Mouse (Mus musculus): Measurements from ENCODE around the gene Ypel1.

The Ypel1 gene

GRCm38 (mm10) chr16:17069511-17070443 is at the start of gene Ypel1:
TSS of gene Ypel1 (plus strand) at chr16:17069696.
- DNase-seq (ENCODE audit: low spot score): peak; percentile 94

DNA sequence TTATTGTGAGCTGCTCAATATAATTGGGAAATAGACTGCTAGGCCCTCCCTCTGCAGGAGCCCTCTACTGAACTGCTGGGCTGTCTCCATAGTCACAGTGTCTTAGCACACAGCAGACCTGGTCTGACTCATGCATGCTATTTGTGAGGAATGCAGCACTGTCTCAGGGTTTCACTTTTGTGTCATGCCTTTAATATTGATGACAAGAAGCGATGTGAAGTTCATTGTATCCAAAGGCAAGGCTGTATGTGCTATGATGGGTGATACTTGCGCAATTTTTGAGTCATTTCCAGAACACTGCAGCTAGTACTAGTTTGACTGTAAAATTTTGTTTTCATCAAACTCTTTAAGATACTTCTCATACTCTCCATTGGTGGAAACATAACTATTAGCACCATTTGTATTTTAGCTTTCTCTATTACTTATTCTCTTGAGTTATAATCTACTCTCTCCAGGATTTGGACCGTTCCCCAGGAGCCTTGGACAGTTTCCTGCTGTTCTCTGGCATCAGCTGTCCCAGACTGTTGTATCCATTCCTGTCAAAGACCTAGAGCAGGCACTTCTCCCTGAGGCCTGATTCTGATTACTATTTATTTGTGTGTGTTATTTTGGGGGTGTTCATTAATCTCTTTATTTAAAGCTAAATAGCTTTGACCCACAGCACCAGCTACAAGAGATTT is 44.9 kb upstream of the Ypel1 start:
- DNase-seq (ENCODE audit: low spot score): no peak

DNA sequence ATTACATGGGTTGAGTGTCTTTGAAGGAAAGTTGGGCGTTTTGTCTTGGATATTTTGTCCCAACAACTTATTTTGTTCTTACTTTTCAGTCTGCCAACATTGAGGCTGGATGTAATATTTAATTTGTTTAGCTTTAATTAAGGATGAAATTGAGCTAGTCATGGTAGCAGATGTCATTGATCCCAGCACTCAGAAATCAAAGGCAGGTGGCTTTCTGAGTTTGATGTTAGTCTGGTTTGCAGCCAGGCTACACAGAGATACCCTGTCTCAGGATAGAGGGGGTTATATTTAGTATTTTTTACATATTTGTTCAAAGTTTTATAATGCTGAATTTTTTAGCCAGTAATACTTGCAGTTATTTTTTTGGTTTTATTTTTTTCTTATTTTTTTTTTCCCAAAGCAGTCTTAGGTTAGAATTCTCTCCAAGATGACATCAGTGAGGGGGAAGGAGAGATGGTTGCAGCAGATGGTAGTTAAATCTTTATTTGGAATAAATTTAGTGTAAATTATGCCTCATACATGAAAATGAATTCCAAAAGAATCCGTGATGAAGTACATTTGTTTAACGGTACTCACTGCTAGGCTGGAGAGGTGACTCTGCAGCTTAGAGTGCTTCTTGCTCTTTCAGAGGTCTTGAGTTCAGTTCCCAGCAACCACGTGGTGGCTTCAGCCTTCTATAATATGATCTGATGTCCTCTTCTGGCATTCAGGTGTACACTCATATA is 39.4 kb upstream of the Ypel1 start:
- no peak for DNase-seq (ENCODE audit: low spot score)

GRCm38 (mm10) chr16:17033754-17034153 is 35.7 kb upstream of the Ypel1 start:
- no peak for DNase-seq (ENCODE audit: low spot score)

DNA sequence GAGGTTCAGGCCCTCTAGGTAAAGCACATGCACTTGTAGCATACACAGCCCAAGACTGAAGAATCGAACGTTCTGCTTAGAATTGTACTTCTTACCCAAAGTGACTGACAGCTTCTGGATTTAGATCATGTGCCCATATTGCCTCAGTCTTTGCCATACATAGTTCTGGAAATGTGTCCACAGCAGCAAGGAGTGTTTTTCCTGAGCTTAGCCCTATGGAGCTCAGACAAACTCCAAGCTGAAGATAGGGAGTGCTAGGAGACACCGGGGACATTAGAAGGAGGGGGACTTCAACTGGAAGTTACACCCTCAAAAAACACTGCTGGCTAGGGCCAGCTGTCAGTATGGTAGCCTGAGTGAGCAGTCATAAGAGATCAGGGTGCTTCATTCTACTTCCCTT is 28.8 kb upstream of the Ypel1 start:
- DNase-seq (ENCODE audit: low spot score): no peak

DNA sequence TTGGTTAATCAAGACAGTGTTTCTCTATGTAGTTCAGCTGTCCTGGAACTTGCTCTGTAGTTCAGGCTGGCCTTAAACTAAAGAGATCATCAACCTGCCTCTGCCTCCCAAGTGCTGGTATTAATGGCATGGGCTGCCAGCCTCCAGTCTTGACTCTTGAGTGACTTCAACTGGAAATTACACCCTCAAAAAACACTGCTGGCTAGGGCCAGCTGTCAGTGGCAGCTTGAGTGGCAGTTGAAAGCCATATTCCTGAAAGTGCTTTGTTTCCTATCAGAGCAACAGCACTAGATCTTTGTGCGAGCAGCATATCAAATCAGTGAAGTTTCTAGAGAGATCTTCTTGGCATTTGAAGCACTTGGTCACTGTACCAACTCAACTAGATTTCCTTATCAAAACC is 28.1 kb upstream of the Ypel1 start:
- DNase-seq (ENCODE audit: low spot score): no peak

DNA sequence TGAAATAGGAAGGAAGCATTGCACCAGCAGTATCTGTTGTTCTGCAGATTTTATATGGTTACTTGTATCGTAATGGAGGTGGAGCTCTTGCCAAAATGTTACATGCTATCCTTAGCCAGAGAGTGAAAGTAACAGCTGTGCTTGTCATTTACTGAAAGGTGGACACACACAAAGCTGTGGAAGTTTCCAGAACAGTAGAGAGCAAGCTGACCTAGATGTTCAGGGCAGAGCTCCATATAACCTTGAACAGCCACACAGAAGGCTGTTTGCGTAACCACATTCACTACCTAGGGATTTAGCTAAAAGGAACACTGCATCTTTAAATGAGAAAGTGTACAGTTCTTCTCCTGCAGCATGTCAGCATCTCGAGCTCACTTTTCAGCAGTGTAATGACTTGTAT is 25.2 kb upstream of the Ypel1 start:
- no peak for DNase-seq (ENCODE audit: low spot score)

DNA sequence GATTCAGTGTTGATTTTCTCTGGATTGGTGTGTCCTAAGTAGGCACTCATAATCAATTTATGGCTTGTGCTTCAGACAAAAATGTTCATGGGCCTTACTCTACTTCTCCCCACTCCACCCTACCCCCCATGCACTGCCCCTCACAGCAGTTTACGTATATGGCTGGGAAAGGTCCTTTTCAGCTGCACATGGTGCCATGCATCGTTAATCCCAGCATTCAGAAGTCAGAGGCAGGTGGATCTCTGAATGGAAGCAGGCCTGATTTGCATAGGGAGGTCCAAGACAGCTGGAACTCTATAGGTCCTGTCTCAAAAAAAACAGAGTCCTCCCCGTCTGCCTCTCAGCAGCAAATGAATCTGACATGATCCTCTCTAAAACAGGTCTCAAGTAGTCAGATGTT is 24.2 kb upstream of the Ypel1 start:
- no peak for DNase-seq (ENCODE audit: low spot score)

GRCm38 (mm10) chr16:17049886-17050285 is 19.6 kb upstream of the Ypel1 start:
- no peak for DNase-seq (ENCODE audit: low spot score)

DNA sequence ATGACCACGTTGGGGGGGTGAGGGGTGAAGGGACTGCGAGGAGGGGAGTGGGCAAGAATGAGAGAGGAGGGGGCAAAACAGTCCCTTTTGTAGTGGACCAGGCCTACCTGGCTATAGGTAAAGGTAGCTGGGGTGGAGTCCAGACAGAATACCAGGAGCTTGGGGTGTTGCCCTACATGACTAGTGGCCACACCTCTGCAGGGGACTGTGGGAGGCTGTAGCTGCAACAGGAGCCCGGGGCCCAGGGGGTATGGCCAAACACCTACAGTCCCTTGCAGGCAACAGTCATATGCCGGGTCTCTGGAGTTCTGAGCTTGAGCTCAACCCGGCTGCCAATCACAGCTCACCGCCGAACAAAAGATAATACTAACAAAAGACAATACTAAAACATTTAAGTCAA is 17.4 kb upstream of the Ypel1 start:
- DNase-seq (ENCODE audit: low spot score): no peak

DNA sequence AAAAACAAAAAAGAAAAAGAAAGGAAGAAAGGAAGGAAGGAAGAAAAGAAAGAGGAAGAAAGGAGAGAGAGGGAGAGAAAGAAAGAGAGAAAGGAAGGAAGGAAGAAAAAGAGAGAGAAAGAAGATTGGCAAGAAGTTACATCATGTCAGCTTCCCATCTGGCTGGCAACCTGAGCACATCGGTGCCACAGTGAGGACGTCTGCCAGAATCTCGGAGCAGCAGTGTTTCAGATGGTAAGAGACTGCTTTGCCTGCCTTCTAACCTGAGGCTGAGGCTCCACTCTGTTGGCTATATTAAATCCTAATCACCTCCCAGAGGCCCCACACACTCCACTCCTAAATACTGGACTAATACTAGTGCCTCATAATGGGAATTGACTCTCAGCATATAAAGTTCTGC is 15.6 kb upstream of the Ypel1 start:
- no peak for DNase-seq (ENCODE audit: low spot score)

DNA sequence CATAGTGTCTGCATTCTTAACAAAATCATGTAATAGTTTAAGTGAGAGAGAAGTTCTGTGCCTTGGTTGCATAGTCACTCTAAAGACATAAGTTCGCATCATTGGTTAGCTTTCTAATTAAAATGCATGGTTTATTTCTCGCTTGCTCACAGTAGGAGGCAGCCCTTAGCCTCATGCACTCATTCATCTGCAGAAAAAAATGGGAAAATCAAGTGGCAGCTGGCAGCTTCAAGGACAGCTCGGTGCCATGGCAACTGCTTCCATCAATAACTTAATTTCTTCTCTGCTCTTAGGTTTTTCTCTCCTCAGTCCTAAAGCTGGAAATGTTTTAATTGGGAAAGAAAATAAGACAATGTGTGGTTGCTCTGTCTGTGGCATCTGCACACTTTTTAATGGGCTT is 13.9 kb upstream of the Ypel1 start:
- DNase-seq (ENCODE audit: low spot score): no peak

DNA sequence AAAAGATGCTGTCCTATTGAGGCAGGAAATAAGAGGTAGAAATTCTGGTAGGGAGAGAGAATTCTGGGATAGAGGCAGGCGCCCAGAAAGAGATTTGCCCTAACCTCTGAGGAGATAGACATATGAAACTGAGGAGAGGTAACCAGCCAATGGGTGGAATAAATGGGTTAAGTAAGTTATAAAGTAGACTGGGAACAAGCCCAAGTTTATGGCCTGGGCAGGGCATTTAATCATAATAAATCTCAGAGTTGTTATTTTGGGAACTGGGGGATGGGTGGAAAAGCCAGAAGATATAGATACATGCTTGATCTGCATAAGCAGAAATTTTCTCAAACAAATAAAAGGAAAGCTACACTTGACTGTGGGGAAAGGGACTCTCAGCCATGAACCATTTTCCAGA is 7.2 kb upstream of the Ypel1 start:
- no peak for DNase-seq (ENCODE audit: low spot score)

DNA sequence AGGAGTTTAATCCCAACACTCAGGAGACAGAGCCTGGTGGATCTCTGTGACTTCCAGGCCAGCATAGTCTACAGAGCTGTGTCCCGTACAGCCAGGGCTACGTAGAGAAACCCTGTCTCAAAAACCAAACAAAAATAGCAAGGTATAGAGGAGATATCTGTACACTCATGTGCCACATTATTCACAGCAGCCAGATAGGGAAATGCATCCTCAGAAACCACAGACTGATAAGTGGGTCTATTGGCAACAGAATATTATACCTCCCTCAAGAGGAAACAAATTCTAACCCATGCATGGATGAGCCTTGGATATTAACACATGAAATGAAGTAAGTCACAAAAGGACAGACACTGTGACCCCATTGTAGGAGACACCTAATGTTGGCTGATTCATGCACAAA is 1.9 kb upstream of the Ypel1 start:
- no peak for DNase-seq (ENCODE audit: low spot score)

DNA sequence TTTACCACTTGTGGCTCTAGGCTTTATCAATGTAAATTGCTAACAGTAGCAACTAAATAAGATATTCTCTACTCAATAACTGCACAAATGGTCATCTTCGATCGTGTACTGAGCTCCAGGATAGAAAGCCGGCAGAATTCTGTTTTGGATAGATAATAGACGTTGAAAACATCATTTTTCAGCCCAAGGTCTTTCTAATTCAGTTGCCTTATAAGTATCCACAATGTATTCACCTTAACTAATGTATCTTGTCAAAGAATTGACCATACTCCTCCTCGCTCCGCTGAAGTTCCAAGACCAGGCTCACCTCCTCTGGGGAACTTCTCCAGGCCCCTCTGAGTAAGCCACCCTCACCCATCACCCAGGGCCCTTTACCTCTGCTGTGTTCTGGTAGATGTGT is 1.2 kb downstream of the Ypel1 start:
- no peak for DNase-seq (ENCODE audit: low spot score)

DNA sequence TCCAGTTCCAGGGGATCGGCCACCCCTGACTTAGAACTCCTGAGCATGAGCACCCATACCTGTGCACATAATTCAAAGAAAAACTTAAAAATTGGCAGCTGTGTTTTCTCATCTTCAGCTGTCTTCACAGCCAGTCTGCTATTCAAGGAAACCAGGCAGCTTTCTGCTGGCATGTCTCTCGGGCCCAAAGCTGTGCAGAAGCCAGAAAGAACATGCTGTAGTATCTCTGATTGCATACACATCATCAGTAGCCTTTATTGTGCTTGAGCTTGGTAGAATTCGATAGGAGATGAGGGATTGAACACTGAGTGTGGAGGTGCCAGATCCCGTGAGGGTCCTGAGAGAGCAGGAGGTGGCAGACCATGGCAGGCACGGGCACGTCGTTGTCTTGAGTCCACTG is 3.5 kb downstream of the Ypel1 start:
- DNase-seq (ENCODE audit: low spot score): no peak

GRCm38 (mm10) chr16:17076301-17076700 is 6.8 kb downstream of the Ypel1 start:
- DNase-seq (ENCODE audit: low spot score): no peak

- DNase-seq (ENCODE audit: low spot score): no peak
Measured at GRCm38 (mm10) chr16:17076869-17077268, 7.4 kb downstream of the Ypel1 start.

DNA sequence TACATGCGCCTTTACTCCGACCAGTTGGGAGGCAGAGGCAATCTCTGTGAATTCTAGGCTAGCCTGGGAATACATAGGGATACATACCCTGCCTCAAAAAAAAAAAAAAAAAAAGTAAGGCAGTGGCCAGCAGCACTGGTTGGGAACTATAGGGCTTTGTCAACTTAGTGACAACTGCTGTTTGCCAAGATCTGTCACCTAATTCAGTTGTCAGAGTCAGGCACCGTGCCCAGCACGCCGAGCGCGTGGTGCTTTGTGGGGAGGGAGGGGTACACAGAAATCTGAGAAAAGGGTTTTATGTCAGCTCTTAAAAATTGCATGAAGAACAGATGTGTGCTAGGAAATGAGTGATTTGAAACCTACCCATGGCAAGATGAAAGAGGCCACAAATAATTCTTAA is 8.6 kb downstream of the Ypel1 start:
- no peak for DNase-seq (ENCODE audit: low spot score)

DNA sequence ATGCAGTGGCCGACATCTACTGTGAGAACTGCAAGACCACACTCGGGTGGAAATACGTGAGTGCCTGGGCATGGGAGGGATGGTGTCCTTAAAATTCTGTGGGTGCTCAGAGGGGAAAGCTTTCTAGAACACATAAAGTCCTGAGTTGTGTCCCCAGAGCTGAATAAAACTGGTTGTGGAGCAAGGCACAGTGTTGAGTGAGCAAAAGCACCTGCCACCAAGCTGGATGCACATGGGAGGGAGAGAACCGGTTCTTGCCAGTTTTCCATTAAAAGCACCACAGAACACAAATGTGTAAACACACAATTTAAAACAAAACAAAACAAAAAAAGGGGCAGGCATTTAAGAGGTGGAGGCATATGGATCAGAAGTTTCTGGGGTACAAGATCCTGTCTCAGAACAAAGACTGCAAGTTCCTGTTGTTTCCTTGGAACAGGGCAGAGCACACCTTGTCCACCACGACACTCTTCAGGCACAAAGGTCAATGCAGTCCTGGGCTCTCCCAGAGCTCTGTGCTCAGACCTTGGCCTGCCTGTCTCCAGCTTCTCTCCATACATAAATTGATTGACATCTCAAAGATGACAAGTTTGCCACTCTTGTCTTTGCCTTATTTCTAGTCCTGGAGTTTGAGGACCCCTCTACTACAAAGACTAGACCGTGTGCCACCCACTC is 12.8 kb downstream of the Ypel1 start:
- DNase-seq (ENCODE audit: low spot score): no peak

GRCm38 (mm10) chr16:17085636-17086035 is 16.1 kb downstream of the Ypel1 start:
- DNase-seq (ENCODE audit: low spot score): peak; percentile 50

GRCm38 (mm10) chr16:17086241-17086640 is 16.7 kb downstream of the Ypel1 start:
- DNase-seq (ENCODE audit: low spot score): no peak

Data from testis, postnatal 10 days (tissue).